Mouse (Mus musculus): ENCODE measurements around the gene Zkscan17.

DNA sequence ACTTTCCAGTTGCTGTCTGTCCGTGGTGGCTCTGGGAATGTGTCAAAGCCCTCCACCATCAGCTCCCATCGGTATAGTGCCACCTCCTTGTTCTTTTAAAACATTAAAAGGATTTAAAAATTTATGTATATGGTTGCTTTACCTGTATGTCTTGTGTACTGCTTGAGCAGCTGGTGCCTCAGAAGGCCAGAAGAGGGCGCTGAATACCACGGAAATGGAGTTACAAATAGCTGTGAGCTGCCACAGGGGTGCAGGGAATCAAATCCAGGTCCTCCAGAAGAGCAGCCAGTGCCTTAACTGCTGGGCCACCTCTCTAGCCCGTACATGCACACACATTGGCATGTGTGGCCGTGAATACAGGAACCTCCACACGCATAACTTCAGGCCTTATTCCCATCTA, 28.8 kb downstream of the Zkscan17 start:
- TF ChIP-seq EP300 (IDR thresholded peaks at IDR 0.05; ENCODE audit: low read depth) (no peak), CTCF (IDR thresholded peaks at IDR 0.05; ENCODE audit: low read depth) (no peak)
